Mouse (Mus musculus) midbrain, embryonic 14.5 days (tissue): ENCODE measurements around the gene Cdkal1. TPM values are rescaled to one million over a fixed set of nuclear protein-coding genes. Genes with fewer than 3 reads are reported as not detected.

Experiments used
- ATAC-seq: fragments of 200-750 bp; cut with Nextera tagmentation; 2 replicates; pipeline ENCODE4 v1.8.0; 2017; ENCODE audit warnings: moderate number of reproducible peaks, moderate library complexity; ENCODE audit not compliant: low FRiP score, low TSS enrichment
- DNase-seq: peaks from one replicate; pipeline ENCODE4 v3.0.0-alpha.2; 2015
- H3K27ac ChIP-seq: fragments of 300-500 bp; sonication (generic); replicated peaks from 2 replicates; pipeline ENCODE4 v1.5.1; 2014; ENCODE audit warnings: mild to moderate bottlenecking, low read depth, low read length, moderate library complexity
- H3K27me3 ChIP-seq: fragments of 300-500 bp; sonication (generic); 2 replicates; pipeline ENCODE4 v1.6.1; 2014; ENCODE audit warnings: low read length, control low read depth, mixed read lengths; ENCODE audit not compliant: control insufficient read depth, insufficient read depth
- H3K36me3 ChIP-seq: fragments of 300-500 bp; sonication (generic); 2 replicates; pipeline ENCODE4 v1.6.1; 2014; ENCODE audit warnings: low read length, control low read depth; ENCODE audit not compliant: control insufficient read depth, insufficient read depth
- H3K4me1 ChIP-seq: fragments of 300-500 bp; sonication (generic); 2 replicates; pipeline ENCODE4 v1.6.1; 2014; ENCODE audit warnings: mild to moderate bottlenecking, antibody characterized with exemption, low read length, control low read depth; ENCODE audit not compliant: control insufficient read depth, insufficient read depth
- H3K4me2 ChIP-seq: fragments of 300-500 bp; sonication (generic); 2 replicates; pipeline ENCODE4 v1.6.1; 2014; ENCODE audit warnings: mild to moderate bottlenecking, low read length, moderate library complexity
- H3K4me3 ChIP-seq: fragments of 300-500 bp; sonication (generic); replicated peaks from 2 replicates; pipeline ENCODE4 v1.5.1; 2014; ENCODE audit warnings: low read depth, low read length
- H3K9ac ChIP-seq: fragments of 300-500 bp; sonication (generic); replicated peaks from 2 replicates; pipeline ENCODE4 v1.6.1; 2014; ENCODE audit warnings: mild to moderate bottlenecking, low read length, moderate library complexity
- H3K9me3 ChIP-seq: fragments of 300-500 bp; sonication (generic); 2 replicates; pipeline ENCODE4 v1.6.1; 2016; ENCODE audit warnings: low read length, control low read depth, mixed read lengths; ENCODE audit not compliant: control insufficient read depth
- WGBS: fragments of 180-500 bp; shearing (Covaris S2); extraction: QIAGEN DNeasy Blood & Tissue Kit; methylation state at CpG from one replicate; pipeline ENCODE4 v1.1.7; 2014; 5-methylcytosine and 5-hydroxymethylcytosine counted together
- polyA plus RNA-seq: library from polyadenylated mRNA; unstranded; fragments of >200 nt; fragmentation: Nextera tagmentation; extraction: Ambion mirVana; gene quantifications from 2 replicates; pipeline ENCODE4 v1.2.1, GENCODE M21; 2014

Gene Cdkal1
- 18.2 and 23.5 TPM in 2 replicates for polyA plus RNA-seq

- Histone ChIP-seq H3K4me2 (peak within 1 kb of the TSS; percentile 73), H3K27me3 (no peaks in the 10 kb centered on the region), H3K36me3 (no peaks in the 10 kb centered on the region), H3K27ac (peak within 1 kb of the TSS; percentile 64), H3K4me3 (peak within 1 kb of the TSS; percentile 76), H3K4me1 (peaks cover 12% of the 10 kb centered on the region; the same call in 1 of the 2 replicates), H3K9ac (peak within 1 kb of the TSS; percentile 66), H3K9me3 (no peaks in the 10 kb centered on the region)
- ATAC-seq (peak; percentile 89), DNase-seq (peak; percentile 92)
- under 1% methylated on average over 33 of the region's 33 CpGs for WGBS
Observed at GRCm38 (mm10) chr13:29855281-29856031, at the start of gene Cdkal1. TSS of gene Cdkal1 (minus strand) at chr13:29855674.

GRCm38 (mm10) chr13:29903341-29903740, 47.9 kb upstream of the Cdkal1 start:
- Histone ChIP-seq H3K36me3 (peaks cover 7% of the 10 kb centered on the region; the same call in 1 of the 2 replicates), H3K4me3 (no peak overlapping the region), H3K27ac (no peak overlapping the region), H3K4me1 (no peaks in the 10 kb centered on the region), H3K4me2 (no peak overlapping the region), H3K9me3 (peaks cover 18% of the 10 kb centered on the region), H3K27me3 (no peaks in the 10 kb centered on the region), H3K9ac (no peak overlapping the region)
- ATAC-seq (no peak), DNase-seq (no peak)
- WGBS, result 90% methylated on average over 1 of the region's 1 CpGs

GRCm38 (mm10) chr13:29902676-29903075, 47.2 kb upstream of the Cdkal1 start:
- no peak for ATAC-seq
- Histone ChIP-seq H3K4me1 (no peaks in the 10 kb centered on the region), H3K4me3 (no peak overlapping the region), H3K9me3 (peaks cover 18% of the 10 kb centered on the region), H3K9ac (no peak overlapping the region), H3K36me3 (peaks cover 5% of the 10 kb centered on the region; the same call in 1 of the 2 replicates), H3K27me3 (no peaks in the 10 kb centered on the region), H3K27ac (no peak overlapping the region), H3K4me2 (no peak overlapping the region)
- DNase-seq, result no peak
- 100% methylated on average over 1 of the region's 1 CpGs for WGBS

- Histone ChIP-seq H3K4me2 (no peak overlapping the region), H3K9ac (no peak overlapping the region), H3K4me1 (no peaks in the 10 kb centered on the region), H3K9me3 (peaks cover 18% of the 10 kb centered on the region), H3K36me3 (no peaks in the 10 kb centered on the region), H3K27ac (no peak overlapping the region), H3K4me3 (no peak overlapping the region), H3K27me3 (no peaks in the 10 kb centered on the region)
- ATAC-seq, result no peak
- WGBS, result 82% methylated on average over 4 of the region's 4 CpGs
- DNase-seq, result no peak
Observed at GRCm38 (mm10) chr13:29901641-29902040, 46.2 kb upstream of the Cdkal1 start.

GRCm38 (mm10) chr13:29866780-29867179, 11.3 kb upstream of the Cdkal1 start:
- ATAC-seq (no peak), DNase-seq (no peak)
- Histone ChIP-seq H3K4me2 (no peak overlapping the region), H3K27me3 (no peaks in the 10 kb centered on the region), H3K27ac (no peak overlapping the region), H3K9ac (no peak overlapping the region), H3K9me3 (no peaks in the 10 kb centered on the region), H3K4me1 (no peaks in the 10 kb centered on the region), H3K36me3 (no peaks in the 10 kb centered on the region), H3K4me3 (no peak overlapping the region)
- WGBS, result 96% methylated on average over 3 of the region's 3 CpGs

- H3K36me3 ChIP-seq, result no peaks in the 10 kb centered on the region
- ATAC-seq (no peak), DNase-seq (no peak)
- 72% methylated on average over 6 of the region's 6 CpGs for WGBS
- no peaks in the 10 kb centered on the region for H3K9me3 ChIP-seq
- H3K9ac ChIP-seq, result no peak overlapping the region
- no peak overlapping the region for H3K4me2 ChIP-seq
- H3K27me3 ChIP-seq, result no peaks in the 10 kb centered on the region
- H3K4me3 ChIP-seq, result no peak overlapping the region
- H3K4me1 ChIP-seq, result no peaks in the 10 kb centered on the region
- H3K27ac ChIP-seq, result no peak overlapping the region
Observed at GRCm38 (mm10) chr13:29864331-29864730, 8.9 kb upstream of the Cdkal1 start.

- WGBS, result 56% methylated on average over 2 of the region's 2 CpGs
- no peaks in the 10 kb centered on the region for H3K27me3 ChIP-seq
- H3K27ac ChIP-seq, result no peak overlapping the region
- no peaks in the 10 kb centered on the region for H3K9me3 ChIP-seq
- no peaks in the 10 kb centered on the region for H3K36me3 ChIP-seq
- DNase-seq (no peak), ATAC-seq (no peak)
- H3K4me3 ChIP-seq, result no peak overlapping the region
- H3K4me2 ChIP-seq, result no peak overlapping the region
- no peaks in the 10 kb centered on the region for H3K4me1 ChIP-seq
- H3K9ac ChIP-seq, result no peak overlapping the region
Observed at GRCm38 (mm10) chr13:29860087-29860486, 4.6 kb upstream of the Cdkal1 start.

- H3K27me3 ChIP-seq, result no peaks in the 10 kb centered on the region
- H3K27ac ChIP-seq, result no peak overlapping the region
- H3K9me3 ChIP-seq, result no peaks in the 10 kb centered on the region
- no peak overlapping the region for H3K4me3 ChIP-seq
- DNase-seq (peak; percentile 79), ATAC-seq (peak; percentile 35; the same call in 1 of the 2 replicates)
- H3K4me1 ChIP-seq, result peaks cover 12% of the 10 kb centered on the region; the same call in 1 of the 2 replicates
- H3K9ac ChIP-seq, result no peak overlapping the region
- H3K4me2 ChIP-seq, result no peak overlapping the region
- H3K36me3 ChIP-seq, result no peaks in the 10 kb centered on the region
- 27% methylated on average over 4 of the region's 4 CpGs for WGBS
Observed at GRCm38 (mm10) chr13:29857436-29857835, 2.0 kb upstream of the Cdkal1 start.

- H3K27me3 ChIP-seq, result no peaks in the 10 kb centered on the region
- peaks cover 12% of the 10 kb centered on the region; the same call in 1 of the 2 replicates for H3K4me1 ChIP-seq
- DNase-seq (no peak), ATAC-seq (no peak)
- peak overlapping the region; percentile 64 for H3K27ac ChIP-seq
- H3K9ac ChIP-seq, result peak overlapping the region; percentile 66
- no peaks in the 10 kb centered on the region for H3K9me3 ChIP-seq
- WGBS, result 2% methylated on average over 5 of the region's 5 CpGs
- H3K4me2 ChIP-seq, result peak overlapping the region; percentile 73
- peak overlapping the region; percentile 76 for H3K4me3 ChIP-seq
- H3K36me3 ChIP-seq, result no peaks in the 10 kb centered on the region
Observed at GRCm38 (mm10) chr13:29854876-29855275, 598 bp downstream of the Cdkal1 start.
